Mouse (Mus musculus) liver, embryonic 13.5 days (tissue): ENCODE measurements around the gene Stk19. TPM values are rescaled to one million over a fixed set of nuclear protein-coding genes. Genes with fewer than 3 reads are reported as not detected.

Experiments
- ATAC-seq: fragments of 200-750 bp; cut with Nextera tagmentation; 2 replicates; pipeline ENCODE4 v1.8.0; 2017; ENCODE audit warnings: low read depth, mild to moderate bottlenecking, moderate number of reproducible peaks, moderate library complexity
- DNase-seq: peaks from one replicate; pipeline ENCODE4 v3.0.0; 2022
- H3K27ac ChIP-seq: fragments of 300-500 bp; sonication (generic); 2 replicates; pipeline ENCODE4 v1.5.1; 2015; ENCODE audit warnings: moderate library complexity, mild to moderate bottlenecking, inconsistent platforms
- H3K27me3 ChIP-seq: fragments of 300-500 bp; sonication (generic); 2 replicates; pipeline ENCODE4 v1.6.1; 2015; ENCODE audit warnings: mild to moderate bottlenecking, inconsistent platforms
- H3K36me3 ChIP-seq: fragments of 300-500 bp; sonication (generic); 2 replicates; pipeline ENCODE4 v1.6.1; 2015; ENCODE audit warnings: mild to moderate bottlenecking, inconsistent platforms
- H3K4me1 ChIP-seq: fragments of 300-500 bp; sonication (generic); replicated peaks from 2 replicates; pipeline ENCODE4 v1.6.1; 2015; ENCODE audit warnings: inconsistent platforms
- H3K4me2 ChIP-seq: fragments of 300-500 bp; sonication (generic); 2 replicates; pipeline ENCODE4 v1.6.1; 2015; ENCODE audit warnings: inconsistent platforms, mild to moderate bottlenecking, moderate library complexity
- H3K4me3 ChIP-seq: fragments of 300-500 bp; sonication (generic); replicated peaks from 2 replicates; pipeline ENCODE4 v1.5.1; 2015; ENCODE audit warnings: mild to moderate bottlenecking, inconsistent platforms
- H3K9ac ChIP-seq: fragments of 300-500 bp; sonication (generic); 2 replicates; pipeline ENCODE4 v1.6.1; 2015; ENCODE audit warnings: mild to moderate bottlenecking, inconsistent platforms
- H3K9me3 ChIP-seq: fragments of 300-500 bp; sonication (generic); replicated peaks from 2 replicates; pipeline ENCODE4 v1.6.1; 2016; ENCODE audit warnings: inconsistent platforms
- WGBS: fragments of 180-500 bp; shearing (Covaris S2); methylation state at CpG from one replicate; pipeline ENCODE4 v1.1.7; 2015; ENCODE audit not compliant: insufficient replicate concordance; 5-methylcytosine and 5-hydroxymethylcytosine counted together
- polyA plus RNA-seq: library from polyadenylated mRNA; unstranded; fragments of >200 nt; fragmentation: Nextera tagmentation; extraction: Ambion mirVana; gene quantifications from 2 replicates; pipeline ENCODE4 v1.2.1, GENCODE M21; 2015

The Stk19 gene
- polyA plus RNA-seq, 1 experiment from 2014 or later: 20.2 TPM

GRCm38 (mm10) chr17:34860514-34860913 lies 23.8 kb upstream of the Stk19 start:
- H3K4me3 ChIP-seq: peak overlapping the region; percentile 41
- DNase-seq: no peak
- H3K27ac ChIP-seq: no peak overlapping the region
- H3K4me1 ChIP-seq: peaks cover 33% of the 10 kb centered on the region
- H3K27me3 ChIP-seq: 0 out of 2 replicates have a peak, but pooled peaks cover 6% of the 10 kb centered on the region
- 71% methylated on average over 9 of the region's 9 CpGs for WGBS
- peak overlapping the region; percentile 49 for H3K4me2 ChIP-seq
- no peak overlapping the region for H3K9ac ChIP-seq
- peaks cover 31% of the 10 kb centered on the region for H3K36me3 ChIP-seq
- no peaks in the 10 kb centered on the region for H3K9me3 ChIP-seq
- ATAC-seq: no peak

- ATAC-seq (no peak), DNase-seq (no peak)
- H3K27ac ChIP-seq: no peak overlapping the region
- H3K4me3 ChIP-seq: no peak overlapping the region
- 36% methylated on average over 4 of the region's 4 CpGs for WGBS
- H3K27me3 ChIP-seq: no peaks in the 10 kb centered on the region
- H3K9ac ChIP-seq: no peak overlapping the region
- no peaks in the 10 kb centered on the region for H3K9me3 ChIP-seq
- H3K4me1 ChIP-seq: peaks cover 43% of the 10 kb centered on the region
- H3K36me3 ChIP-seq: peaks cover 49% of the 10 kb centered on the region
- H3K4me2 ChIP-seq: no peak overlapping the region
Measured at GRCm38 (mm10) chr17:34858670-34859069, 21.9 kb upstream of the Stk19 start.

GRCm38 (mm10) chr17:34855825-34856224 lies 19.1 kb upstream of the Stk19 start:
- peaks cover 65% of the 10 kb centered on the region for H3K36me3 ChIP-seq
- no peaks in the 10 kb centered on the region for H3K27me3 ChIP-seq
- H3K9ac ChIP-seq: no peak overlapping the region
- DNase-seq (no peak), ATAC-seq (0 out of 2 replicates have a peak, but pooled peaks have one; percentile 21)
- H3K4me3 ChIP-seq: no peak overlapping the region
- 51% methylated on average over 3 of the region's 3 CpGs for WGBS
- H3K4me2 ChIP-seq: no peak overlapping the region
- H3K27ac ChIP-seq: no peak overlapping the region; the same call in 1 of the 2 replicates
- H3K4me1 ChIP-seq: peaks cover 61% of the 10 kb centered on the region
- H3K9me3 ChIP-seq: no peaks in the 10 kb centered on the region

GRCm38 (mm10) chr17:34854761-34855160 lies 18.0 kb upstream of the Stk19 start:
- no peak overlapping the region for H3K4me3 ChIP-seq
- H3K9me3 ChIP-seq: no peaks in the 10 kb centered on the region
- ATAC-seq (no peak), DNase-seq (no peak)
- WGBS: 69% methylated on average over 3 of the region's 3 CpGs
- H3K27ac ChIP-seq: no peak overlapping the region
- no peak overlapping the region for H3K9ac ChIP-seq
- H3K4me2 ChIP-seq: no peak overlapping the region
- H3K27me3 ChIP-seq: no peaks in the 10 kb centered on the region
- H3K4me1 ChIP-seq: peaks cover 57% of the 10 kb centered on the region
- H3K36me3 ChIP-seq: peaks cover 65% of the 10 kb centered on the region

GRCm38 (mm10) chr17:34853511-34853910 lies 16.8 kb upstream of the Stk19 start:
- Histone ChIP-seq H3K27me3 (no peaks in the 10 kb centered on the region), H3K4me1 (peaks cover 57% of the 10 kb centered on the region), H3K9ac (0 out of 2 replicates have a peak overlapping the region, but pooled peaks have one; percentile 8), H3K4me2 (no peak overlapping the region), H3K27ac (no peak overlapping the region), H3K4me3 (no peak overlapping the region), H3K36me3 (peaks cover 64% of the 10 kb centered on the region), H3K9me3 (no peaks in the 10 kb centered on the region)
- no peak for ATAC-seq
- WGBS: 65% methylated on average over 8 of the region's 8 CpGs
- DNase-seq: no peak

GRCm38 (mm10) chr17:34850517-34851125 lies 13.9 kb upstream of the Stk19 start:
- Histone ChIP-seq H3K9me3 (no peaks in the 10 kb centered on the region), H3K4me3 (peak overlapping the region; percentile 91), H3K4me1 (peaks cover 48% of the 10 kb centered on the region), H3K27ac (peak overlapping the region; percentile 83), H3K27me3 (no peaks in the 10 kb centered on the region), H3K36me3 (peaks cover 62% of the 10 kb centered on the region), H3K4me2 (peak overlapping the region; percentile 99), H3K9ac (peak overlapping the region; percentile 89)
- no peak for DNase-seq
- no peak; the same call in 1 of the 2 replicates for ATAC-seq
- 1% methylated on average over 25 of the region's 25 CpGs for WGBS

- under 1% methylated on average over 65 of the region's 65 CpGs for WGBS
- DNase-seq: peak; percentile 97
- peaks cover 62% of the 10 kb centered on the region for H3K36me3 ChIP-seq
- H3K27me3 ChIP-seq: no peaks in the 10 kb centered on the region
- H3K27ac ChIP-seq: peak within 1 kb of the TSS; percentile 83
- H3K4me1 ChIP-seq: peaks cover 48% of the 10 kb centered on the region
- H3K9me3 ChIP-seq: no peaks in the 10 kb centered on the region
- peak; percentile 94 for ATAC-seq
- peak within 1 kb of the TSS; percentile 91 for H3K4me3 ChIP-seq
- peak within 1 kb of the TSS; percentile 99 for H3K4me2 ChIP-seq
- H3K9ac ChIP-seq: peak within 1 kb of the TSS; percentile 89
Measured at GRCm38 (mm10) chr17:34849722-34850516, 13.2 kb upstream of the Stk19 start, which contains the start of the genes Skiv2l and Nelfe. Skiv2l (minus strand) TSS chr17:34850210. Nelfe (plus strand) TSS chr17:34850391.

- Histone ChIP-seq H3K36me3 (peaks cover 62% of the 10 kb centered on the region), H3K27ac (no peak overlapping the region), H3K4me2 (no peak overlapping the region), H3K9ac (no peak overlapping the region), H3K27me3 (no peaks in the 10 kb centered on the region), H3K4me1 (peaks cover 34% of the 10 kb centered on the region), H3K9me3 (no peaks in the 10 kb centered on the region), H3K4me3 (no peak overlapping the region)
- WGBS: 83% methylated on average over 7 of the region's 7 CpGs
- DNase-seq (no peak), ATAC-seq (no peak)
Measured at GRCm38 (mm10) chr17:34847615-34848014, 10.9 kb upstream of the Stk19 start.

- WGBS: 85% methylated on average over 6 of the region's 6 CpGs
- H3K9ac ChIP-seq: no peak overlapping the region
- H3K36me3 ChIP-seq: peaks cover 62% of the 10 kb centered on the region
- H3K4me3 ChIP-seq: no peak overlapping the region
- no peak overlapping the region for H3K4me2 ChIP-seq
- DNase-seq: no peak
- H3K27ac ChIP-seq: no peak overlapping the region
- no peaks in the 10 kb centered on the region for H3K9me3 ChIP-seq
- peaks cover 30% of the 10 kb centered on the region for H3K4me1 ChIP-seq
- H3K27me3 ChIP-seq: no peaks in the 10 kb centered on the region
- no peak for ATAC-seq
Measured at GRCm38 (mm10) chr17:34847192-34847591, 10.4 kb upstream of the Stk19 start.

- 86% methylated on average over 13 of the region's 13 CpGs for WGBS
- H3K27ac ChIP-seq: no peak overlapping the region
- no peak for ATAC-seq
- H3K4me1 ChIP-seq: peaks cover 32% of the 10 kb centered on the region
- H3K27me3 ChIP-seq: no peaks in the 10 kb centered on the region
- no peaks in the 10 kb centered on the region for H3K9me3 ChIP-seq
- H3K4me2 ChIP-seq: no peak overlapping the region
- no peak overlapping the region for H3K4me3 ChIP-seq
- DNase-seq: no peak
- H3K9ac ChIP-seq: no peak overlapping the region
- H3K36me3 ChIP-seq: peaks cover 84% of the 10 kb centered on the region
Measured at GRCm38 (mm10) chr17:34844884-34845283, 8.1 kb upstream of the Stk19 start.

- ATAC-seq (peak; percentile 26; the same call in 1 of the 2 replicates), DNase-seq (peak; percentile 32)
- no peak overlapping the region for H3K4me3 ChIP-seq
- WGBS: 74% methylated on average over 6 of the region's 6 CpGs
- no peaks in the 10 kb centered on the region for H3K27me3 ChIP-seq
- H3K27ac ChIP-seq: peak overlapping the region; percentile 71
- H3K9me3 ChIP-seq: no peaks in the 10 kb centered on the region
- H3K9ac ChIP-seq: peak overlapping the region; percentile 47
- peaks cover 45% of the 10 kb centered on the region for H3K4me1 ChIP-seq
- H3K4me2 ChIP-seq: peak overlapping the region; percentile 24
- peaks cover 74% of the 10 kb centered on the region for H3K36me3 ChIP-seq
Measured at GRCm38 (mm10) chr17:34840736-34841307, 4.1 kb upstream of the Stk19 start.
